Mouse (Mus musculus) megakaryocyte, embryonic 14.5 days (primary cell): ENCODE results near the gene Olfr490.

Source experiments
- FLI1 ChIP-seq: IDR thresholded peaks from 2 replicates; pipeline ENCODE4 v1.6.1; 2012; ENCODE audit warnings: low read length, inconsistent platforms, mixed read lengths
- GATA1 ChIP-seq: IDR thresholded peaks from 3 replicates; pipeline ENCODE4 v1.6.1; 2012; ENCODE audit warnings: mixed read lengths, low read length, inconsistent platforms, borderline replicate concordance

- no peak for TF ChIP-seq GATA1
- TF ChIP-seq FLI1: no peak
Observed at GRCm38 (mm10) chr7:108313151-108313550, 24.4 kb upstream of the Olfr490 start, which contains the start of gene Olfr491.
